Mouse (Mus musculus): ENCODE data around the gene Zfp688. TPM values are rescaled to one million over a fixed set of nuclear protein-coding genes. Genes with fewer than 3 reads are reported as not detected.
A peak's percentile ranks its signal among the peaks of the same experiment; 100 is the strongest.
"Not testable (repeated sequence)": the region's sequence is repeated elsewhere in the genome, so short reads cannot be mapped to it uniquely, and the experiment has no call there.

Zfp688 gene
- polyA plus RNA-seq, 1 experiment from 2014 or later = 24.1 TPM

DNA sequence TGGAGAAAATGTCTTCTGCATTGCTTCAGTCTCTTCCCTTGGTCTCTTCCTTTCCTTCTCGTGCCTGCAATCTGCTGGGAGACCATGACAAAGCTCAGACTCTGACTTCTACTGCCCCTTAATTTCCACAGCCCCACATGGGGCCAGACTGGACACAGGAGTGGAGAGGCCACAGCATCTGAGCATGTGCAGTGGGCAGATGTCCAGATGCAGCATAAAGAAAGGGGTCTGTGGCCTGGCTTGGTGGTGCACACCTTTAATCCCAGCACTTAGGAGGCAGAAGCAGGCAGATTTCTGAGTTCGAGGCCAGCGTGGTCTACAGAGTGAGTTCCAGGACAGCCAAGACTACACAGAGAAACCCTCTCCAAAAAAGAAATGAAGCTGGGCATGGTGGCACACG, 36.3 kb downstream of the Zfp688 start:
- WGBS = 84% methylated on average over 4 of the region's 4 CpGs

DNA sequence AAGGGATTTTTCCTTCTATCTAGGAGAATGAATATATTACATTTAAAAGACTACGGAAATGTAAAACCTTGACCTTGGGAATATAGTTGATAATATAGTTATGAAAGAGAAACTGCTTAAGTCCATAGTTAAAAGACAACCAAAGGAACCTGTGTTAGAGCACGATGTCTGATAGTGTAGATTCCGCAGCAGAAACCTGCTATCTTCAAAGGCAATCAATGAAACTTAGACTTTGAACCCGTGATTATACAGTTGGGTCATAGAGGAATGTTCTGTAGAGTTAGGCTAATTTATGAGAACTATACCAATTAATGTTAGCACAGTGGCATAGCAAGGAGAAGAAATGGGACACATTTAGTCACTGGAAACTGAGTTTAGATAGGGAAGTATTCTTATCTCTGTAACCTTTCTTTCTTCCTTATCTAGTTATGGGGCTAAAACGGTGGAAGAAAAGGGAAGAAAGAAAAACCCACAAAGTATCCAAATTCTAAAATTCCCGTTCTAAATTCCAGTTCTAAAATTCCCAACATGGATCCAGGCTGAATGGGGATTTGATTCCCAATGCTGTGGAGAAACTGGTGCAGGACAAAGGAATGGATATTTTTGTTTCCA, 43.5 kb downstream of the Zfp688 start:
- WGBS = 61% methylated on average over 6 of the region's 6 CpGs
- Histone ChIP-seq H3K4me1 (replicated peaks; ENCODE audit: control insufficient read depth, insufficient read depth, low read length) (0 out of 2 replicates have a peak, but pooled peaks cover 4% of the 10 kb centered on the region), H3K4me3 (ENCODE audit: low read depth, low read length) (no peak overlapping the region), H3K27ac (ENCODE audit: low read depth) (no peak overlapping the region), H3K4me2 (ENCODE audit: low read length) (no peak overlapping the region), H3K36me3 (ENCODE audit: control insufficient read depth, insufficient read depth, low read length) (peaks cover 7% of the 10 kb centered on the region), H3K27me3 (replicated peaks; ENCODE audit: control insufficient read depth, insufficient read depth, low read length) (no peaks in the 10 kb centered on the region), H3K9me3 (ENCODE audit: control insufficient read depth, low read length) (no peaks in the 10 kb centered on the region), H3K9ac (ENCODE audit: low read length) (no peak overlapping the region)
- ATAC-seq (replicated peaks; ENCODE audit: low FRiP score, low TSS enrichment, low read depth) = no peak
- DNase-seq (ENCODE audit: low spot score) = no peak

More for the DNA sequence above, 36.3 kb downstream of the Zfp688 start:
- not testable (repeated sequence) for H3K9me3 ChIP-seq (ENCODE audit: control insufficient read depth, low read length); H3K27me3 ChIP-seq (replicated peaks; ENCODE audit: control insufficient read depth, insufficient read depth, low read length); ATAC-seq (replicated peaks; ENCODE audit: low FRiP score, low TSS enrichment, low read depth); H3K4me3 ChIP-seq (ENCODE audit: low read depth, low read length); H3K36me3 ChIP-seq (ENCODE audit: control insufficient read depth, insufficient read depth, low read length); H3K9ac ChIP-seq (ENCODE audit: low read length); H3K4me1 ChIP-seq (replicated peaks; ENCODE audit: control insufficient read depth, insufficient read depth, low read length); DNase-seq (ENCODE audit: low spot score); H3K4me2 ChIP-seq (ENCODE audit: low read length); H3K27ac ChIP-seq (ENCODE audit: low read depth)

DNA sequence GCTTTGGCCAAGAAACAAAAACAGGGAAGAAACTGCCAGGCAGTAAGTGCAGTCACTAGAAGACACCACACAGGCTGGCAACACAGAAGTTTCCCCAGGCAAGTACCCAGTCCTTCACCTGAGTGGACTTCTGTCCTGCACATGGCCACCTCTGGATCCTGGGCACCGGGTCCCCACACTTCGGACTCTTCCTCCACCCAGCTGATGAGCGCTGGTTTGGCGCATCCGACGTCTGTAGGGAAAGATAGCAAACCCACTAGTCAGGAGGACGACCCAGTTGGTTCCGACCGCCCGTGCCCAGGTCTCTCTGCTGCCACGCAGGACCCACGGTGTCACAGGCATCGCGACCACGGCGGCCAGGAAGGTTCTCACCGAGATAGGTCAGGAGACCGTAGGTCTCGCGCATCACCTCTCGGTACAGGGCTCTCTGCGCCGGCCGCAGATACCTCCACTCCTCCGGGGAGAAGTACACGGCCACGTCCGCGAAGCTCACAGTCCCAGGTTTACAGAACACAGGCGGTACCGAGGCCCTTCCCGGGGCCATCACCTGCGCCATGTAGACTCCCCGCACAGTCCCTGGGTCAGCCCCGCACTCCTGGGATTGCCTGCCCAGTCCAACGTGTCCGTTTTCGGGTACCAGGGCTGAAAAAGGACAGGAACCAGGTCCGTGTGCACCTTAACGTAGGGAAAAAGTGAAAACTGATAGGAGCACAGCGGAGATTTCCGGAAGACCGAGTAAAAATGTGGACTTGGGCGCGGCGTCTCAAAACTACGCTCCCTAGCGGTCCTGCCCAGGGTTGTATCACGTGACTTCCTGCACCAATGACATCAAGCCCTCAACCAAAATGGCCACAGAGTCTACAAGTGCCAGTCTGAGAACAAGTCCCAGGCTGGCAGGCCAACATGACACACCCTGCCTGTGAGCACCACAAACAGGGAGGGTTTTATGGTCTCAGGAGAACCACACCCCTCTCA, 46.3 kb downstream of the Zfp688 start, which contains the start of gene Zfp747:
Gene Zfp747, minus strand, starts transcription at position 780 of the 975 bp plus-strand sequence.
- Histone ChIP-seq H3K9ac (ENCODE audit: low read length) (peak within 1 kb of the TSS; percentile 73), H3K4me3 (ENCODE audit: low read depth, low read length) (peak within 1 kb of the TSS; percentile 76), H3K27ac (ENCODE audit: low read depth) (peak within 1 kb of the TSS; percentile 59), H3K4me2 (ENCODE audit: low read length) (peak within 1 kb of the TSS; percentile 62)
- WGBS = 2% methylated on average over 45 of the region's 49 CpGs
- peak; percentile 93 for ATAC-seq (replicated peaks; ENCODE audit: low FRiP score, low TSS enrichment, low read depth)
- DNase-seq (ENCODE audit: low spot score) = peak; percentile 90
- H3K36me3 ChIP-seq (ENCODE audit: control insufficient read depth, insufficient read depth, low read length); H3K27me3 ChIP-seq (replicated peaks; ENCODE audit: control insufficient read depth, insufficient read depth, low read length); H3K9me3 ChIP-seq (ENCODE audit: control insufficient read depth, low read length); H3K4me1 ChIP-seq (replicated peaks; ENCODE audit: control insufficient read depth, insufficient read depth, low read length): not testable (repeated sequence)

DNA sequence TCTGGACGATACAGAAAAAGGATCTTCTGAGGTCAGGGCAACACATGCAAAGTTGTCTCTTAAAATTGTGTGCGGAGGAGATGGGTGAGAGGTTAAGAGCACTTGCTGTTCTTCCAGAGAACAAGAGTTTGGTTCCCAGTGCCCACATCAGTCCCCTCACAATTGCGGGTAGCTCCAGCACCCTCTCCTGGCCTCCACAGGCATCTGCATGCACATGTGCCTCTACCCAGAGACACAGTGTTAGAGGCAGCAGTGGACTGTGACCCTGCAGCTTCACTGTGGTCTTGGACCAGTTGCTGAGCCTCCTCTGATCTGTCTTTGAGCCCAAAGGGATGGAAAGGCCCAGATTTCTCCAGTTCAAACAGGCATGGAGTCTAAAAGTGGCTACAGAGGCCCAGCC, 50.0 kb downstream of the Zfp688 start:
- not testable (repeated sequence) for H3K36me3 ChIP-seq (ENCODE audit: control insufficient read depth, insufficient read depth, low read length); ATAC-seq (replicated peaks; ENCODE audit: low FRiP score, low TSS enrichment, low read depth); H3K4me1 ChIP-seq (replicated peaks; ENCODE audit: control insufficient read depth, insufficient read depth, low read length); H3K9ac ChIP-seq (ENCODE audit: low read length); DNase-seq (ENCODE audit: low spot score); H3K4me3 ChIP-seq (ENCODE audit: low read depth, low read length); H3K27me3 ChIP-seq (replicated peaks; ENCODE audit: control insufficient read depth, insufficient read depth, low read length); H3K27ac ChIP-seq (ENCODE audit: low read depth); H3K9me3 ChIP-seq (ENCODE audit: control insufficient read depth, low read length); H3K4me2 ChIP-seq (ENCODE audit: low read length)
- 78% methylated on average over 3 of the region's 3 CpGs for WGBS

DNA sequence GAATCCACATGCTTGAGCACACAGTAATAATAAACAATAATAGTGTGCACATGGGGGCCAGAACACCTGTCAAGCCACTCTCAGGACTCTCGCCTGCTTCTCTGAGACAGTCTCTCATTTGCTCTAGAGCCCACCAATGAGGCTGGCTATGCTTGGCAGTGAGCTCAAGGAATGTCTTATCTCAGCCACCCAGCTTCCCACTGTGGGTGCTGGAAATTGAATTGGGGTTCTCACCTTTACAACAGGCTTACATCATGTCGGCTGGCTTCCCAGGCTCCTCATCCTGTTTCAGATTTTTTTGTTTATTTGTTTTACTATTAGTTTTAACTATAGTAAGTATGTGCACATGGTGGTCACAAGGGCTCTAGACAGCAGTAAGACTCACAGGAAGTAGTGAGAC, 50.7 kb downstream of the Zfp688 start:
- Histone ChIP-seq H3K27ac (ENCODE audit: low read depth) (no peak overlapping the region), H3K36me3 (ENCODE audit: control insufficient read depth, insufficient read depth, low read length) (peaks cover 9% of the 10 kb centered on the region; the same call in 1 of the 2 replicates), H3K4me3 (ENCODE audit: low read depth, low read length) (no peak overlapping the region), H3K27me3 (replicated peaks; ENCODE audit: control insufficient read depth, insufficient read depth, low read length) (no peaks in the 10 kb centered on the region), H3K9ac (ENCODE audit: low read length) (no peak overlapping the region), H3K9me3 (ENCODE audit: control insufficient read depth, low read length) (0 out of 2 replicates have a peak, but pooled peaks cover 3% of the 10 kb centered on the region), H3K4me1 (replicated peaks; ENCODE audit: control insufficient read depth, insufficient read depth, low read length) (0 out of 2 replicates have a peak, but pooled peaks cover 4% of the 10 kb centered on the region), H3K4me2 (ENCODE audit: low read length) (no peak overlapping the region)
- ATAC-seq (replicated peaks; ENCODE audit: low FRiP score, low TSS enrichment, low read depth) = no peak
- no peak for DNase-seq (ENCODE audit: low spot score)
- 83% methylated on average over 2 of the region's 2 CpGs for WGBS

Other genes with a start within 250 kb of the Zfp688 start
- 44.4 and 46.9 TPM in 2 replicates for gene Cd2bp2, start 226.0 kb downstream of the Zfp688 start, polyA plus RNA-seq (2014; fragmentation: Nextera tagmentation; extraction: Ambion mirVana)
- gene Tbc1d10b, start 213.6 kb downstream of the Zfp688 start, polyA plus RNA-seq (2014; fragmentation: Nextera tagmentation; extraction: Ambion mirVana) = 21.3 and 21.4 TPM in 2 replicates
- 10.8 and 12.9 TPM in 2 replicates for gene Mylpf, start 213.2 kb downstream of the Zfp688 start, polyA plus RNA-seq (2014; fragmentation: Nextera tagmentation; extraction: Ambion mirVana)
- gene Zfp553, start 189.0 kb downstream of the Zfp688 start, polyA plus RNA-seq (2014; fragmentation: Nextera tagmentation; extraction: Ambion mirVana) = 16.8 and 18.5 TPM in 2 replicates
- gene Sept1, start 188.9 kb downstream of the Zfp688 start, polyA plus RNA-seq (2014; fragmentation: Nextera tagmentation; extraction: Ambion mirVana) = 12.9 and 14.4 TPM in 2 replicates
- gene Zfp771, start 177.8 kb downstream of the Zfp688 start, polyA plus RNA-seq (2014; fragmentation: Nextera tagmentation; extraction: Ambion mirVana) = 47.6 and 52.2 TPM in 2 replicates
- gene Dctpp1, start 161.4 kb downstream of the Zfp688 start, polyA plus RNA-seq (2014; fragmentation: Nextera tagmentation; extraction: Ambion mirVana) = 280 and 305 TPM in 2 replicates
- 153 and 183 TPM in 2 replicates for gene Sephs2, start 148.0 kb downstream of the Zfp688 start, polyA plus RNA-seq (2014; fragmentation: Nextera tagmentation; extraction: Ambion mirVana)
- 1.6 and 2.1 TPM in 2 replicates for gene Itgal, start 125.8 kb downstream of the Zfp688 start, polyA plus RNA-seq (2014; fragmentation: Nextera tagmentation; extraction: Ambion mirVana)
- gene Zfp768, start 76.5 kb downstream of the Zfp688 start, polyA plus RNA-seq (2014; fragmentation: Nextera tagmentation; extraction: Ambion mirVana) = 4.2 and 4.5 TPM in 2 replicates
- gene Zfp747, start 46.0 kb downstream of the Zfp688 start, polyA plus RNA-seq (2014; fragmentation: Nextera tagmentation; extraction: Ambion mirVana) = 9.8 and 11.3 TPM in 2 replicates
- gene 9130019O22Rik, start 34.9 kb downstream of the Zfp688 start, polyA plus RNA-seq (2014; fragmentation: Nextera tagmentation; extraction: Ambion mirVana) = 6.2 and 7.4 TPM in 2 replicates
- gene E430018J23Rik, start 28.4 kb downstream of the Zfp688 start, polyA plus RNA-seq (2014; fragmentation: Nextera tagmentation; extraction: Ambion mirVana) = 9.2 and 9.7 TPM in 2 replicates
- gene Zfp764, start 15.2 kb downstream of the Zfp688 start, polyA plus RNA-seq (2014; fragmentation: Nextera tagmentation; extraction: Ambion mirVana) = 9.6 and 10.6 TPM in 2 replicates
- 6.7 and 7.6 TPM in 2 replicates for gene Zfp689, start 27.1 kb upstream of the Zfp688 start, polyA plus RNA-seq (2014; fragmentation: Nextera tagmentation; extraction: Ambion mirVana)
- gene Prr14, start 37.5 kb upstream of the Zfp688 start, polyA plus RNA-seq (2014; fragmentation: Nextera tagmentation; extraction: Ambion mirVana) = 43.4 and 45.6 TPM in 2 replicates
- gene Fbrs, start 57.1 kb upstream of the Zfp688 start, polyA plus RNA-seq (2014; fragmentation: Nextera tagmentation; extraction: Ambion mirVana) = 11.4 and 13.9 TPM in 2 replicates
- gene Srcap, start 89.9 kb upstream of the Zfp688 start, polyA plus RNA-seq (2014; fragmentation: Nextera tagmentation; extraction: Ambion mirVana) = 49.4 and 51.8 TPM in 2 replicates
- gene Gm42715, start 97.5 kb upstream of the Zfp688 start, polyA plus RNA-seq (2014; fragmentation: Nextera tagmentation; extraction: Ambion mirVana) = 18.8 and 19.8 TPM in 2 replicates
- gene Tmem265, start 139.3 kb upstream of the Zfp688 start, polyA plus RNA-seq (2014; fragmentation: Nextera tagmentation; extraction: Ambion mirVana) = 7.5 and 8.1 TPM in 2 replicates
- gene Phkg2, start 151.3 kb upstream of the Zfp688 start, polyA plus RNA-seq (2014; fragmentation: Nextera tagmentation; extraction: Ambion mirVana) = 42.0 and 49.4 TPM in 2 replicates
- 6.9 and 7.7 TPM in 2 replicates for gene Ccdc189, start 166.5 kb upstream of the Zfp688 start, polyA plus RNA-seq (2014; fragmentation: Nextera tagmentation; extraction: Ambion mirVana)
- 36.3 and 38.8 TPM in 2 replicates for gene Rnf40, start 166.7 kb upstream of the Zfp688 start, polyA plus RNA-seq (2014; fragmentation: Nextera tagmentation; extraction: Ambion mirVana)
- 12.9 and 16.7 TPM in 2 replicates for gene Zfp629, start 193.7 kb upstream of the Zfp688 start, polyA plus RNA-seq (2014; fragmentation: Nextera tagmentation; extraction: Ambion mirVana)